Mouse (Mus musculus) kidney, adult 2 months (tissue): ENCODE results near the gene Shroom1. TPM values are rescaled to one million over a fixed set of nuclear protein-coding genes. Genes with fewer than 3 reads are reported as not detected.

Experiments used
- DNase-seq: peaks from one replicate; pipeline ENCODE4 v3.0.0; 2021
- H3K27ac ChIP-seq: fragments of 200-500 bp; 2 replicates; pipeline ENCODE4 v1.5.1; 2012; ENCODE audit warnings: low read depth, low read length, control low read depth, inconsistent platforms; ENCODE audit not compliant: insufficient read depth
- H3K27me3 ChIP-seq: fragments of 200-500 bp; replicated peaks from 2 replicates; pipeline ENCODE4 v1.6.1; 2012; ENCODE audit warnings: mild to moderate bottlenecking, moderate library complexity, low read length, inconsistent platforms; ENCODE audit not compliant: control insufficient read depth, insufficient read depth
- H3K36me3 ChIP-seq: fragments of 200-500 bp; 2 replicates; pipeline ENCODE4 v1.6.1; 2012; ENCODE audit warnings: mild to moderate bottlenecking, moderate library complexity, low read length, inconsistent platforms; ENCODE audit not compliant: control insufficient read depth, insufficient read depth
- H3K4me1 ChIP-seq: fragments of 200-500 bp; 2 replicates; pipeline ENCODE4 v1.6.1; 2011; ENCODE audit warnings: low read length; ENCODE audit not compliant: control insufficient read depth, insufficient read depth
- H3K4me3 ChIP-seq: fragments of 200-500 bp; 2 replicates; pipeline ENCODE4 v1.5.1; 2011; ENCODE audit warnings: mild to moderate bottlenecking, low read depth, low read length, control low read depth; ENCODE audit not compliant: insufficient read depth
- CTCF ChIP-seq: fragments of 200-500 bp; conservative IDR thresholded peaks from 2 replicates; pipeline ENCODE4 v1.5.1; 2011; ENCODE audit warnings: low read depth, mild to moderate bottlenecking, control low read depth, low read length, moderate library complexity, mixed read lengths; ENCODE audit not compliant: insufficient read depth, insufficient read length
- POLR2A ChIP-seq: fragments of 200-500 bp; IDR thresholded peaks from one replicate; pipeline ENCODE4 v1.6.1; 2011; ENCODE audit warnings: low read depth, low read length, control low read depth
- WGBS: fragments of 180-500 bp; shearing (Covaris S2); methylation state at CpG from one replicate; pipeline ENCODE4 v1.1.7; 2018; 5-methylcytosine and 5-hydroxymethylcytosine counted together
- polyA plus RNA-seq: library from polyadenylated mRNA; depleted of rRNA; stranded (reverse); fragments of >200 nt; gene quantifications from 2 replicates; pipeline ENCODE4 v1.2.3, GENCODE M21; 2012; rRNA removed

Shroom1 gene
- 0.88 and 1.2 TPM in 2 replicates for polyA plus RNA-seq

GRCm38 (mm10) chr11:53456474-53457371, at the start of gene Shroom1, which contains the start of gene Gm10447:
Gene Shroom1, plus strand, starts transcription at chr11:53457205.
Gene Gm10447, minus strand, starts transcription at chr11:53457110.
- Histone ChIP-seq H3K4me3 (peak within 1 kb of the TSS; percentile 64), H3K27ac (no peak within 1 kb of the TSS), H3K4me1 (peaks cover 4% of the 10 kb centered on the region; the same call in 1 of the 2 replicates), H3K36me3 (no peaks in the 10 kb centered on the region), H3K27me3 (no peaks in the 10 kb centered on the region)
- peak; percentile 69 for DNase-seq
- WGBS = 5% methylated on average over 42 of the region's 42 CpGs
- TF ChIP-seq CTCF (peak; percentile 55), POLR2A (no peak)

GRCm38 (mm10) chr11:53411738-53412137, 45.3 kb upstream of the Shroom1 start:
- peaks cover 34% of the 10 kb centered on the region for H3K36me3 ChIP-seq
- no peak overlapping the region for H3K4me3 ChIP-seq
- H3K27ac ChIP-seq = no peak overlapping the region
- DNase-seq = peak; percentile 20
- no peaks in the 10 kb centered on the region for H3K4me1 ChIP-seq
- H3K27me3 ChIP-seq = no peaks in the 10 kb centered on the region
- TF ChIP-seq CTCF (peak; percentile 42; the same call in 1 of the 2 replicates), POLR2A (no peak)

GRCm38 (mm10) chr11:53413871-53414270, 43.1 kb upstream of the Shroom1 start:
- Histone ChIP-seq H3K4me1 (no peaks in the 10 kb centered on the region), H3K36me3 (peaks cover 27% of the 10 kb centered on the region), H3K27ac (no peak overlapping the region), H3K27me3 (no peaks in the 10 kb centered on the region), H3K4me3 (no peak overlapping the region)
- WGBS = 79% methylated on average over 4 of the region's 4 CpGs
- TF ChIP-seq CTCF = no peak
- TF ChIP-seq POLR2A = no peak
- DNase-seq = no peak

GRCm38 (mm10) chr11:53418048-53418447, 39.0 kb upstream of the Shroom1 start:
- DNase-seq = no peak
- no peak overlapping the region for H3K4me3 ChIP-seq
- no peak overlapping the region for H3K27ac ChIP-seq
- TF ChIP-seq CTCF (no peak), POLR2A (no peak)
- H3K4me1 ChIP-seq = peaks cover under 1% of the 10 kb centered on the region; the same call in 1 of the 2 replicates
- no peaks in the 10 kb centered on the region for H3K27me3 ChIP-seq
- H3K36me3 ChIP-seq = peaks cover 13% of the 10 kb centered on the region

- no peaks in the 10 kb centered on the region for H3K27me3 ChIP-seq
- 0 out of 2 replicates have a peak, but pooled peaks have one; percentile 3 for TF ChIP-seq CTCF
- no peak for TF ChIP-seq POLR2A
- no peak within 1 kb of the TSS for H3K27ac ChIP-seq
- no peaks in the 10 kb centered on the region; the same call in none of the 2 replicates for H3K36me3 ChIP-seq
- WGBS = 41% methylated on average over 4 of the region's 4 CpGs
- peaks cover 3% of the 10 kb centered on the region; the same call in 1 of the 2 replicates for H3K4me1 ChIP-seq
- peak; percentile 63 for DNase-seq
- no peak within 1 kb of the TSS for H3K4me3 ChIP-seq
Measured at GRCm38 (mm10) chr11:53423036-53423435, 34.0 kb upstream of the Shroom1 start, which contains the start of gene Leap2. Gene Leap2, minus strand, starts transcription at chr11:53423170.

GRCm38 (mm10) chr11:53424826-53425225, 32.2 kb upstream of the Shroom1 start:
- H3K4me3 ChIP-seq = no peak overlapping the region
- no peak for TF ChIP-seq CTCF
- TF ChIP-seq POLR2A = no peak
- no peak overlapping the region for H3K27ac ChIP-seq
- peak; percentile 24 for DNase-seq
- peaks cover 2% of the 10 kb centered on the region for H3K36me3 ChIP-seq
- H3K4me1 ChIP-seq = peaks cover 13% of the 10 kb centered on the region
- H3K27me3 ChIP-seq = no peaks in the 10 kb centered on the region
- WGBS = 58% methylated on average over 2 of the region's 2 CpGs

GRCm38 (mm10) chr11:53425251-53425650, 31.8 kb upstream of the Shroom1 start:
- 54% methylated on average over 3 of the region's 3 CpGs for WGBS
- Histone ChIP-seq H3K27me3 (no peaks in the 10 kb centered on the region), H3K36me3 (peaks cover 2% of the 10 kb centered on the region), H3K27ac (no peak overlapping the region), H3K4me1 (peaks cover 13% of the 10 kb centered on the region), H3K4me3 (no peak overlapping the region)
- DNase-seq = no peak
- no peak for TF ChIP-seq CTCF
- TF ChIP-seq POLR2A = no peak
